Mouse (Mus musculus) embryonic stem cell, embryonic (primary cell): ENCODE data around the gene Btbd10.

Experiments
- CTCF ChIA-PET, 4 experiments: fragments of 300-600 bp in 2 of 4; fragments of 350-600 bp in 2 of 4; sonication (Branson Sonifier 250); formaldehyde crosslinking; loops; one replicate each; lab custom pipeline; 2022; ENCODE audit warnings: inconsistent platforms in 2 of 4; lab: Charles Lee
- POLR2A ChIA-PET, 4 experiments: fragments of 300-600 bp in 2 of 4; fragments of 350-600 bp in 2 of 4; sonication (Branson Sonifier 250); formaldehyde crosslinking; loops; one replicate each; lab custom pipeline; 2022; ENCODE audit warnings: antibody characterized with exemption in 4 of 4, inconsistent platforms in 1 of 4; lab: Charles Lee

Btbd10 gene

DNA sequence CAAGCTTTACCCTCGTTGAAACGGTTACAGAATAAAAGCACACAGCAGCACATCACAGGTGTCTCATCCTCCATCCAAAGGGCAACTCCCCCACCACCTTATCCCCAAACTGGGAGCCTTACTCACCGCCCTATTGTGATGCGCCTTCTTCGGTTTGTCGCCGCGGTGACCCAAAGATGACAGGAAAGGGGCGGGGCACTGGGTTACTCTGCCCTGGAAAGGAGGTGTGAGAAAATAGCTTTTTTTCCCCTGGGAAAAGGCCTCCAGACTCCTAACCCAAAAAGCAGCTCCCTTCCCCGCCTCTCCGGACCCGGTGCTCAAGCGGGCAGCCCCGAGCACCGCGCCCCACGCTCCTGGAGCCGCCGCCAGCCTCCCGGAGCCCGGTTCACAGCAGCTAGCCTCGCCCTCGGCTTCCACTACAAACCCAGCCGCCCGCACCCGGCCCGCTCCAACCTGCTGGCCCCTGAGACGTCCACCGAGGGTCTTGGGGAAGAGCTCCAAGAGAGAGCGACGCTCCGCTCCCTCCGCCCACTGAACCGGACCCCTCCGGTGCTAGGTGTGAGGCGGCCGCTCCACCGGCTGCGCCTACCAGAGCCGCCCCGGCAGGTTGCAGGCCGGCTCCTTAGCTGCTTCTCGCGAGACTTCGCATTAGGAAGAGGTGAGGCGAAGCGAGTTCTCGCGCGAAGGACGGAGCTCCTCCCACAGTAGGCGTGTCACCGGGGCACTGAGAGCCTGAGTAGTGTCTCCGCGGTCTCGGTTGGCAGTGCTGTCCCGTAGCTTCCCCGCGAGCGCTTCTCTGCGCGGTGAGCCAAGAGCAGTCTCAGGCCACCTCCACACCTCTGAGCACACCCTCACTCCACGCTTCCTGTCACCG lies at the start of gene Btbd10:
Gene Btbd10, minus strand, starts transcription at position 647 of the 874 bp plus-strand sequence.
- ChIA-PET POLR2A (interaction anchor here (0.5 to 3.4 kb wide), 228 partner anchors 9 to 1624 kb away, joined by 3 to 88 read pairs (median 4); partner anchors contain the start of genes Arntl (in 3 of the 4), Psma1 (in 2 of the 4), Spon1 (in 2 of the 4) and Copb1 (in 1 of the 4)), CTCF (interaction anchor here (0.6 to 1.7 kb wide), 14 partner anchors 10 to 555 kb away, joined by 3 to 19 read pairs (median 4); partner anchors contain the start of gene Far1 (in 2 of the 4))

DNA sequence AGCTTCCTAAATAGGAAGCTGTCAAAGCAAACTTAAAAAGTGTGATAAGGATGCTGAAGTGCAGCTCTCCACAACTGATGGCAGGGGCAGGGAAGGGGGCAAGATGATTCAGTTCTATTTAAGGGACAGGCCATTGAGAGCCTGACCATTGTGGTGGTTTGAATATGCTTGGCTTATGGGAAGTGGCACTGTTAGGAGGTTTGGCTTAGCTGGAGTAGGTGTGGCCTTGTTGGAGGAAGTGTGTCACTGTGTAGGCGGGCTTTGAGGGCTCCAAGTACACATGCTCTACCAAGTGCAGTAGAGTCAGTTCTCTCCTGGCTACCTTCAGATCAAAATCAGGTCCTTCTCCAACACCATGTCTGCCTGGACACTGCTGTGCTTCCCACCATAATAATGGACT lies 47.3 kb upstream of the Btbd10 start:
- CTCF ChIA-PET = interaction anchor here in 1 of 4 experiments (0.6 kb wide), 1 partner anchor 102 kb away, joined by 6 read pairs; no protein-coding TSS in a partner anchor
- POLR2A ChIA-PET = interaction anchor here in 1 of 4 experiments (1.4 kb wide), 1 partner anchor 47 kb away, joined by 4 read pairs; the partner anchor contains the start of gene Btbd10

DNA sequence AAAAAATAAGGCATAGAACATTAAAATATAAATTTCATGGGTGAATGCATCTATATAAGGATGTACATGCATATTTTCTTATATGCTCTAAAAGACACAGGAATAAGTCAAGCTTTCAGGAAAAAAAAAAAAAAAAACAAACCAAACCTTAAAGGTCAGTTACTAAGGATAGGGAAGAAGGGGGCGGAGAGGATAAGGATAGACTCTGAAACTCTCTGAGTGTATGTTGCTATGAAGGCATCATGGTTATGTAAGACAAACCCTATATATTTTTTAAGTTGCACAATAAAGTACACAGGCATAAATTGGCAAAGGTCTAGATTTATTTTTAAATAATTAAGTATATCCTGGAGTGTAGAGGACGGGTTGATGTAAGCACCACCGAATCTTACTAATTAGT lies 46.1 kb upstream of the Btbd10 start:
- POLR2A ChIA-PET = interaction anchor here in 1 of 4 experiments (0.6 to 0.9 kb wide), 2 partner anchors 46 to 47 kb away, joined by 3 read pairs; partner anchors contain the start of gene Btbd10
- CTCF ChIA-PET = interaction anchor here in 1 of 4 experiments (0.7 kb wide), 1 partner anchor 494 kb away, joined by 5 read pairs; no protein-coding TSS in a partner anchor

DNA sequence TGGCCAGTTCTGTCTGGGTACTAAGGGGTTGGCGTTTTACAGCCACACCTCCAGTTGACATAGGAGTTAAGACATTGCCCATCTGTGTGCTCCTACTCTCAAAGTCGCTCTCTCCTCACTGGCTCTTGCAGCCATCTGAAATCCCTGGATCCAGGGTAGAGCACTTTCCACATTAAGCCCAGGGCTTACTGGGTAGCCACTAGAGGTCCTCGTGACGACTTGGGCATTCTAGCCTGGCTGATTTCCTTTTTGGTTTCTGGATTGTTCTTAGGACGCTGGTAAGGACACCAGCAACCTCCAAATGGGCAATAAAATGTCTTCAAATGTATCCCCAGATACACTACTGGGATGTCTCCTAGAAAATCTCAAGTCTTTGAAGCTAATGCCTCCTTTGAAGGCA lies 39.5 kb upstream of the Btbd10 start:
- ChIA-PET CTCF (interaction anchor here in 1 of 4 experiments (0.6 kb wide), 1 partner anchor 1330 kb away, joined by 3 read pairs; no protein-coding TSS in a partner anchor), POLR2A (interaction anchor here in 1 of 4 experiments (0.6 kb wide), 1 partner anchor 1016 kb away, joined by 3 read pairs; no protein-coding TSS in a partner anchor)

DNA sequence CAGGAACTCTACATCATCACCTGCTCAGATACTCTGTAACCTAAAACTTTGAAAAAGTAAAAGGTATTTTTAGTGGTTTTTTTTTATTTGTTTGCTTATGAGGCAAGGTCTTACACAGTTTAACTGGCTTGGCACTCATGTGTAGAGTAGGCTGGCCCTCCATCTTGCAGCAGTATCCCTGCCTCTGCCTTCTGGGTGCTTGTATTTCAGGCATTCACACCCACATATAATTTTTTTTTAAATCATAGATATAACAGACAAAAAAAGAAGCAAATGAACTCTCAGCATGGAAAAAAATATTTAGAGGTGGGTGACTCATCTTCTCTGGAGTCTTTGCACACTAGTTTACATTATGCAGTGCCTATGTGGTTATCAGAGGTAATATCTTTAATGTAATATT lies 28.9 kb upstream of the Btbd10 start:
- POLR2A ChIA-PET = no interaction called here
- CTCF ChIA-PET = interaction anchor here in 1 of 4 experiments (0.7 kb wide), 1 partner anchor 147 kb away, joined by 3 read pairs; no protein-coding TSS in a partner anchor

DNA sequence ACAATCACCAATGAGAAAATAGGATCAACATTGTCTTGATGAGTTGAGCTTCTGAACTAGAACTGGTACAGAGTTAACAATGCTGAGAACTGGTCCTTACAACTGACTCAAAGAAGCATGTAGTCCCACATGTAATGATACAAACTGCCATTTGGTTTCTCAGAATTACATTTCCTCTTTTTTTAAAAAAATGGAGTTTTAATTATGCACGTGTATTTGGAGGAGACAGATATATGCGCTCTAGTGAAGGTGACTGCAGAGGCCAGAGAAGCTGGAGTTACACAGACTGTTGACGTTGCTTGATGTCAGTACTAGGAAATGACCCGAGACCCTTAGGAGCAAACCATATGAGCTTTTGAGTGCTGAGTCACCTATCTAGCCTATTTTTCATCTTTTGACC lies 27.5 kb upstream of the Btbd10 start:
- POLR2A ChIA-PET = no interaction called here
- CTCF ChIA-PET = no interaction called here

DNA sequence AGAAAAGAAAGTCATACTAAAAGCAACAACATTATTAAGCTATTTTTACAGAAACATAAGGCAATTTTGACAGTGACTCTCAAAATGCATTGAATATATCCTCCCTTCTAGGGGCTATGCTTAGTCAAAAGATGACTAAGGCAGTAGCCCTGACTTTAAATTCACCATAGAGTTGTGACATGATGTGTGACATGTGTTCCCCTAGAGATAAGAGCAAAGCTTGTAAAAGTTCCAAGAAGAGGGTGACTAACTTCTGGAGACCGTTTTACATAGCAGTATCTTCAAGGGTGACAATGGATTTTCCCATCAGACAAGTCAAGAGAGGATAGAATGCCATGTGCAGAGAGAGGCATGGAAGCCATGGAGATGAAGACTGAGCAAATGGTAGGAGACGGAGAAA lies 22.4 kb upstream of the Btbd10 start:
- POLR2A ChIA-PET = interaction anchor here in 1 of 4 experiments (1.4 kb wide), 1 partner anchor 23 kb away, joined by 7 read pairs; the partner anchor contains the start of gene Btbd10

DNA sequence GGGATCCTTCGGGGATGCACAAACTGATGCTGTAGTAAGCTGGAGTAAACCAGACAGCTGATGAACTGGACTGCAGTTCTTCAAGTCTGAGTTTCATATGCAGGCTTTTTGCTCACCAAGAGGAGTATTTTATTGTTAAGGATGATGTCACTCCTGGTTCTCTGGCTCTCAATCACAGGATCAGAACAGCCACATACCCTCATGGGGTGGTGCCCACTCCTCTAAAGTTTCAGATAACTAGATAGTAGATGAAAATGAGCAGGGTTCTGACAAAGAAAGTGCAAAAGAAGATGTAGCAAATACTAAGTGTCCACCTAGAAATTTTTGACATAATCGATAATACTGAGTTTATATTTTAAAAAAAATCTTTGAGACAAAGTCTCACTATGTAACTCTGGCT lies 19.3 kb upstream of the Btbd10 start, which contains the start of gene Pth:
Gene Pth, minus strand, starts transcription at position 101 of the 400 bp plus-strand sequence.
- ChIA-PET CTCF (no interaction called here), POLR2A (interaction anchor here in 2 of 4 experiments (0.9 to 1.6 kb wide), 3 partner anchors 19 kb away, joined by 4 to 7 read pairs (median 4); partner anchors contain the start of gene Btbd10 (in 2 of the 2))

More for the DNA sequence above, 22.4 kb upstream of the Btbd10 start:
- CTCF ChIA-PET = no interaction called here

DNA sequence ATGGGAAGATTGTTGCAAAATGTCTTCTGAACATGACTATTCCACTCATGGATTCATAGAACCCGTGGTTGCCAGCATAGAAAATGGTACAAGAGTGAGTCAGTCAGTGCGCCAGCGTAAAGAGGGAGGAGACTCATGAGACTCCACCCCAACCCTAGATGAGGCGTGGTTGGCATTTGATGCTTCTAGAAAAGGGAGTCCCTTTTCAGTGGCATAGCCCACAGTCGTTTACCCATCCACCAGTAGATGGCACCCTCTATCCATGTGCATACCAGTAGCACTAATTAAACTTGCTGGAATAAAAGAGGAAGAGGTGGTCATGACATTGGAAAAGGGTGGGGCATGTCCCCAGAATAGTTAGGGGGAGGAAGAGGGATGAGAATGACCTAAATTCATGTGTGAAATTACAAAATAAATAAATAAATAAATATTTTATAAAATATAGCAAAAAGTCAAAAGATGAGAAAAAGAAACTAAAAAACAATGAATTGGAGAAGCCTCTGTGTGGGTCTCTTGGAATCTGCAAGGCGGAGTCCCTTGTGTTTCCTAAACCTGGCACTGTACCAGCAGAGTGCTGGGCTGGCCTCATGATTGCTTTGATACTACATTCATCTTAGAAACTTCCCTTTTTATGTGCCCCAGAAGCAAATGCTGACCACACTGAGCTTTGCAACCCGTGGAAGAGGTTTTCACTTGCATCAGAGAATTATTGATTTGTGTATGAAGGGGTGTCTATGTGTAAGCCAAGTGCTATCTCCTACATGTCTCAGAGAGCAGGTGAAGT lies 8.9 kb upstream of the Btbd10 start:
- POLR2A ChIA-PET = interaction anchor here (0.6 to 4.0 kb wide), 6 partner anchors 8 to 700 kb away, joined by 3 to 34 read pairs (median 4); partner anchors contain the start of gene Btbd10 (in 4 of the 4)
- CTCF ChIA-PET = interaction anchor here in 3 of 4 experiments (0.6 to 3.2 kb wide), 4 partner anchors 216 to 627 kb away, joined by 3 to 11 read pairs (median 6); no protein-coding TSS in a partner anchor

DNA sequence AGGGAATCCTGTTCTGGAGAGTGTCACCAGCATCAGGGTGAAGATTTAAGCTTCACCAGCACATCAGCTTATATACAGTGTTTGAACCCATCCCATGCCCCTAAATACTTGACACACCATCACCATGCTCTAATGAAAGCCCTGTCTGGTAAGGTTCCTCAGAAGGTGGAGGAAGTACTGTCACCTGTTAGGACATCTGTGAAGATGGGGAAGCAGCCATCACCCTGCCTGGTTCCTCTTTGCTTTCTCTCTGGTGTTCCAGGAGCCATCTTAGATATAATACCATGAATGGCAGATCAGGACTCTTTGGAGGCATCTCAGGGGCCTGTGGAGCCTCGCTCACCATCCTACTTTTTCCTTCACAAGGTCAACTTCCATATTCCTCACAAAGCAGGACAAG lies 3.5 kb upstream of the Btbd10 start:
- ChIA-PET POLR2A (no interaction called here), CTCF (interaction anchor here in 1 of 4 experiments (0.6 kb wide), 1 partner anchor 408 kb away, joined by 3 read pairs; no protein-coding TSS in a partner anchor)

DNA sequence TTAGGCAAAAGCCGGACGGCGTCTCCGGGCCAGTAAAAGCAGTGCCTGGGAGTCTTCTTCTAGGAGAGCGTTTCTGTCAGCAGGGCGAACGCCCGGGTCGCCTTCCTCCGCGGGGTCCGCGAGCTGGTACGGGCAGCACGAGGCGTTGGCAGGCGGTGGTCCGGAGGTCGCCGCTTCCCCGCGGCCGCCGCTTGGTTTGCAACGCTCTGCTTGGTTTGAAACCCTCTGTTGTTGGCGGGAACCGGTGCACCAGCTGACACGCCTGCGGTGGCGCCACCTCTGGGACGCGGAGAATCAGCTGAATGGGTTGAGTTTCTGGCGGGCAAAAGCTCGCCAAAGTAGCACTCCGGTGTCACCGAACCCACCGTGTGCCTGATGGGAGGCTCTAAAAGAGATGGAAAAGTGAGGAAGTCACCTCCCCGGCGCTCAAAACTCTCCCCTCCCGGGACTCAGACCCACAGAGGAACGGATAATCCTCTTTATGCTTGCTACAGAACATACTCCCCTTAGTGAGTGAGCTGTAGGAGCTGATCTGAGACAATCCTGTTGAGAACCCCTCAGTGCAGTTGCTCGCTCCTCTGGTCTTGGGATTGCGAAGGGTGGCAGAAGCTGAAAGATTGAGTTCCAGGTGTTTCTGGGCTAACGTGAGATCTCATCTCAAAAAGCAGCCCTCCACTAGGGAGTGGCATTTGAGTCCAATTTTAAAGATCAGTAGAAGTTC lies 588 bp upstream of the Btbd10 start:
- ChIA-PET POLR2A (interaction anchor here (0.6 to 3.4 kb wide), 199 partner anchors 8 to 1259 kb away, joined by 3 to 88 read pairs (median 4); partner anchors contain the start of genes Arntl (in 3 of the 4), Psma1 (in 2 of the 4), Spon1 (in 2 of the 4) and Copb1 (in 1 of the 4)), CTCF (interaction anchor here (0.5 to 1.7 kb wide), 14 partner anchors 11 to 556 kb away, joined by 3 to 6 read pairs (median 3); partner anchors contain the start of gene Far1 (in 1 of the 4))

DNA sequence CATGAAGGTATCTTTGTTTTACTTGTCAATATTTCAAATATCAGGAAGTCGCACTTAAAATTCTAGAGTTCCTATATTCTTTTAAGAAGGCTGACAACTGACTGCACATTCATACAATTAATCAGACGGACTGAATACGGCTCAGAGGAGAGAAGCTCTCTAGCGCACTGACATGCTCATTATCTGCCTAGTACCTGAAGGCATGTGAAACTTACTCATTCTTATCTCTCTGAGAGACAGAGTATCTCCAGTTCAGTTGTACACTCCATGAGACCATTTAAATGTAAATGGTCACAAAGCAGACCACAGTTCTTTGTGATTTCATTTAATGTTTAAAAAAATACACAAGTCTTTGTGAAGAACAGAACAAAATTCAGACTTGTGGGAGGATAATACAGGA lies 1.8 kb downstream of the Btbd10 start:
- POLR2A ChIA-PET = interaction anchor here in 1 of 4 experiments (1.0 to 1.3 kb wide), 3 partner anchors 13 to 107 kb away, joined by 3 read pairs; no protein-coding TSS in a partner anchor
- CTCF ChIA-PET = interaction anchor here in 1 of 4 experiments (0.5 kb wide), 1 partner anchor 401 kb away, joined by 3 read pairs; no protein-coding TSS in a partner anchor

DNA sequence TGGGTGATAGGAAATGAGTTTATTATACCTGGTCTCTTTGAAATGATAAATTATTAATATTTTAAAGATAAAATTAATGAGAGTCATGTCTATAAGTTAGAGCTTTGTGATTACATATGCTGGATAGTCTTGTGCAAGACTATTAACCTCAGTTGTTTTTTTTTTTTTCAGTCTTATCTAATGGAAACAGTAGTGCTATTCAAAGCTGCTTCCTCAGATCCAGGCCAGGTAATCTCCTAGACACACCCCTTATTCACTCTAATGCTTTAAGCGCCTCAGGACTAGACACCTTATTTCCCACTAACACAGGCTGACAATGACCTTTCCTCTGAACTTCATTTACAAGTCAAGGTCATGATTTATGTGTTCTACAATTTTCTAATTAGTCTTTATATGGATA lies 20.1 kb downstream of the Btbd10 start:
- CTCF ChIA-PET = interaction anchor here in 2 of 4 experiments (0.5 to 0.6 kb wide), 4 partner anchors 21 to 351 kb away, joined by 3 to 5 read pairs (median 4); no protein-coding TSS in a partner anchor
- POLR2A ChIA-PET = interaction anchor here (0.6 to 3.8 kb wide), 5 partner anchors 20 to 223 kb away, joined by 3 to 32 read pairs (median 5); partner anchors contain the start of gene Btbd10 (in 3 of the 4)

DNA sequence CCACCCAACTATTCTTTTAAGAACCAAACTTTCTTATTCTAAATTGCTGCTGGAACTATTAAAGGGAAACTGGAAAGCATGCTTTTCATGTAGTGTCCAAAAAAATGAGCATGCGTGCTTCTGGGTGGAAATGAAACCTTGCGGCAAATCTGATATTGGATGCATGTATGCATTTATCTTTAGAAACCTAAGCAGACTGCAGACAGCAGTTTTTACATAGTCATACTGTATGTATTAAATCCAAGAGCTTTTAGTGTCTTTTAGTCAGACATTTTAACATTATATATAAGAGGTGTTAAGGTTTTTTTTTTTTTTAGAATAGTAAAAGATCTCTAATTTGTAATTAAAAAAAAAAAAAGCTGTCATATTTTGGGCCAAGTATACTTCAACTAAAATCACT lies 21.5 kb downstream of the Btbd10 start:
- POLR2A ChIA-PET = interaction anchor here in 1 of 4 experiments (0.6 to 3.8 kb wide), 5 partner anchors 20 to 167 kb away, joined by 3 to 32 read pairs (median 3); partner anchors contain the start of gene Btbd10

DNA sequence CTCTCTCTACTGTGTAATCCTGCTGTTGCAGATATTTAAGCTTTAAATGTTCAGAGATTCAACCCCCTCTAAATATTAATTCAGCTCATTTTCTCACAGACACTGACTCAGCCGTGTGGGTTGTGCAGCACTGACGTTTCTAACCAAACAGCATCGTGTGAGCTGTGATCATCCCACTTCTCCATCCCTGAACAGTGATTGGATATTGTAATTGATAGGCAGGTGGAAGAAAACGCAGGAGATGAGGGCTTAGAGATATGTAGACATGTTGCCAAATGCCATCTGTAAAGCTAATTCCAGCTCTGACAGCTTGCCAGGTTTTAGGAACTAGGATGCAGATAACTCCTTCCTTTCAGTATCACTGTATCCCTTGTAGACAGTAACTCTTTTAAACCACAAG lies 21.9 kb downstream of the Btbd10 start:
- ChIA-PET POLR2A (interaction anchor here in 1 of 4 experiments (0.6 to 3.8 kb wide), 5 partner anchors 20 to 167 kb away, joined by 3 to 32 read pairs (median 3); partner anchors contain the start of gene Btbd10), CTCF (interaction anchor here in 2 of 4 experiments (0.6 kb wide), 2 partner anchors 87 to 1771 kb away, joined by 3 to 9 read pairs; no protein-coding TSS in a partner anchor)

More for the DNA sequence above, 21.5 kb downstream of the Btbd10 start:
- CTCF ChIA-PET = interaction anchor here in 3 of 4 experiments (0.6 kb wide), 4 partner anchors 21 to 1772 kb away, joined by 3 to 9 read pairs (median 5); partner anchors contain the start of gene Btbd10 (in 1 of the 3)

DNA sequence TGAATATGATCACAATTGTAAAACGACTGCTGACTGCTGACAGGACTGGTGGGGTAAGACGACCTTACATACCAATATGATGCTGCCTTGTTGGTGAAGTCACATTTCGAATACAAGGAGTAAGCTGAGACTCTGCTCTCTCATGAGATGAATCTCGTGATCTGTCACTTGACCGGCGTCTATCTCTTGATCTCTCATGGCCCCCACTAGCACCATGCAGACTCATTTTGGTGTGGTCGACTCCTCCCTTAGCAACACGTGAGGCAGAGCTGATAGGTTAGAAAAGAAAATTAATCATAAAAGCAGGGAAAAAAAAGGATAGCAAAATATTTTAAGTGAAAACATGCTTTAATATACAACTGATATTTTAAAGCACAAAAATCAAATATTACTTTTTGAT lies 33.9 kb downstream of the Btbd10 start:
- POLR2A ChIA-PET = interaction anchor here in 2 of 4 experiments (1.2 to 3.7 kb wide), 4 partner anchors 15 to 87 kb away, joined by 4 to 18 read pairs (median 6); partner anchors contain the start of gene Btbd10 (in 2 of the 2)
- CTCF ChIA-PET = interaction anchor here in 1 of 4 experiments (0.8 kb wide), 1 partner anchor 85 kb away, joined by 3 read pairs; no protein-coding TSS in a partner anchor
